Mouse (Mus musculus): ENCODE data around the gene Gm44805.

Gene Gm44805

DNA sequence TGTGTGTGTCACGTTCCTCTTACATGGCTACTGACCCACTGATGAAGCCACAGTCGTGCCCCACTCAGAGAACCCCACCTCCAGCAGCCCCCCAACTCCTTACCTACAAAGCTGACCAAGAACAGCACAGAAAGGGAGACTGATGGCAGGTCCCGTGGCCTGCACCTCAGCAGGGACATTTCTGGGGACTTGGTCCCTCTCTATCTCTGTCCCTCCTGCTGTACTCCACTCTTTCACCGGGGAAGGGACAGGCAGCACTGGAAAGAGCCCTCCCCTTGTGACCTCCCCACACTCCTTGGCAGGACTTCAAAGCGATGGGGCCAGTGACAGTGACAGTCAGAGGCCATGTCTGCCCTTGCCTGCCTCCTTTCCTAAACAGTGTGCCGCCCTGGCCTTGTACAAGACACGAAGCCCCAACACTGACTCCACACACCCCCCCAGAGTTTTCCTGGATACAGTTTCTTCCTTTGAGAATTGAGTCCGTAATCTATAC, at the start of gene Gm44805, which contains the start of gene Apoc4:
Gm44805 (minus strand) TSS at position 222 of the 493 bp plus-strand sequence.
Apoc4 (minus strand) TSS at position 278 of the 493 bp plus-strand sequence.
- DNase-seq (ENCODE audit: low spot score), result no peak

DNA sequence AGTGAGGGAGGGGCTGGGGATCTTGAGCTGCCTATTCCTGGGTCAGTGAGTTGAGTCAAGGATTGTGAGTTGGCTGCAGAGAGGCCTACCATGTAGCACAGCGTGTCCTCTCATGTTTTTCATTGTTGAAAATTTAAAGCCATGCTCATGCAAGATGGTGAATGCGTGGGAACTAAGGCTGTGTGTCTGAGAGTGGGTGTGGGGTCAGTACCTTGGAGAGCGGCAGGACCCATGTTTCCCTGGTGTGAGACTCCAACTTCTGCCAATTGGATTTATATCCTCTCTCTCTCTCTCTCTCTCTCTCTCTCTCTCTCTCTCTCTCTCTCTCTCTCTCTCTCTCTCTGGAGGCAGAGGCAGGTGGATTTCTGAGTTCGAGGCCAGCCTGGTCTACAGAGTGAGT, 45.3 kb upstream of the Gm44805 start:
- no peak for DNase-seq (ENCODE audit: low spot score)

DNA sequence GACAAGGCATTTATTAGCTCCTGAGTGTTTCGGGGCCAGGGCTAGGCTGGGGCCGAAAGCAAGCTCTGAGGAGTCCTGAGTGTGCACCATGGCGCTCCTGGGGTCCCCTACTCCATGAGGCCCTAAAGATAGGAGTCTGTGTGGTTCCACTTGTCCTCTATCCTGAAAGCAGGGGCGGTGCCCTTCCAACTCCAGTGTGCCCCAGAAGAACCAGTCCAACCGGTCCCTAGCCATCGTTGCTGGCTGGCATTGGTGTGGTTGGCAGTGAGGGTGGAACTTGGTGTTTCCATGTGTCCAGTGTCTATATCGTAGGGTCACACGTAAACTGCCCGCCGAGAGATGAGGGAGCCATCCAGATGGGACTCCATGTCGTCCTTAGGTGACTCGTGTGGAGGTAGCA, 42.9 kb upstream of the Gm44805 start:
- DNase-seq (ENCODE audit: low spot score), result no peak

DNA sequence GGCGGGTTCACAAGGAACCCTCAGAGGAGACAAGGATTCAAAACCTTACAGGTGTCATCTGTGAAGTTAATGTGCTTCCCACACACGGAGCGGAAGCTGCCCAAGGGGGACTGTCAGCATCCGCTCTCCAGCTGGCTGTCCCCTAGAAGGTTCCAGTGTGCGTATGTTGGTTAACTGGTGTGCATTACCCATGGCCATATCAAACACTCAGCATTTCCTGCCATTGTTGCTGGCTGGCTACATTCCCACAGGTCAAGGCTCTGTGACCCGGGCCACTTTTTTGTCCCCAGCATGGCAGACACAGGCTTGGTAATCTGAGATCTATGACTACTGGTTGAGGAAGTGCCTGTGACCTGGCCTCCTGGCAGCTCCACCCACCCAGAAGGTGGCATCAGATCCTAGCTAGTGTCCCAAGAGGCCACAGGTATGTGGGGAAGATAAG, 41.6 kb upstream of the Gm44805 start:
- no peak for DNase-seq (ENCODE audit: low spot score)

DNA sequence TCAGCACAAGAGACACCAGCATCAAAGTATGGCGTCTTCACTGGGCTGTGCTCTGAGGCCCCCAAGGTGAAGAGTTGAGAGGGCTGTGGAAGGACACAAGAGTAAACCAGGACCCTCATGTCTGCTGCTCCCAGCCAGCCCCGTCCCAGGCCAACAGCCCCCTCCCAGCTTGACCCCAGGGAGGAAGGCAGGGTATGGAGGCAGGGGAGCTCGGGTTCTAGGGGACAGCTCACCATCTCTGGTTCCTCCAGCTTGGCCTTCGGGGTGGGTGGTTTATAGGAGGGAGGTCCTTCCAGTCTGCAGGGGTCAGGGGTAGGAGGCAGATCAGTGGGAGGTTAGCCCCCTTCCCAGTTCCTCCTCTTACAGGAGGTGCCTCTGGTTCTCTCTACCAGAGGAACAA, 38.0 kb upstream of the Gm44805 start:
- DNase-seq (ENCODE audit: low spot score), result no peak

DNA sequence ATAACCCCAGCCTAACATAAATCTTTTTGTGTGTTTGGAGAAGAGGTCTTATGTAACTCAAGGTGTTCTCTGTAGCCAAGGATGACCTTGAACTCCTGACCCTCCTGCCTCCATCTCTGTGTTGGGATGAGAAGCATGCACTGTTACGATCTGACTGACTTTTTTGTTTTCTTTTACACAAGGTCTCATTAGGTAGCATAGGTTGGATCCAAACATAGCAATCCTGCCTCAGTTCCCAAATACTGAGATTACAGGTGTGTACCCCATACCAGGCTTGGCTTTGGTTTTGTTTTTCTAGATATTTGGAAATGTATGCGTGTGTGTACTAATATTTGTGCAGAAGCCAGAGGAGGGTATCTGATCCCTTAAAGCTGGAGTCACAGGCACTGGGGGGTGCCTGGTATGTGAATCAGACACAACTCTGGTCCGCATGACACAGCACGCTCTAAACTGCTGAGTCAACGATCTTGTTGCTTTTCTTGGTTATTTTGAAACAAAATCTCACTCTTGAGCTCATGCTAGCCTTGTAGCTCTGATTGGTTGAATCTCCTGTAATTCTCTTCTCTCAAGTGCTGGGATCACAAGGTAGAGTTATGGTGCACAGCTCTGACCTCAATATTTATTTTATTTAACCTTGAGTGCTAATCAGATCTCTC, 37.2 kb upstream of the Gm44805 start:
- no peak for DNase-seq (ENCODE audit: low spot score)

DNA sequence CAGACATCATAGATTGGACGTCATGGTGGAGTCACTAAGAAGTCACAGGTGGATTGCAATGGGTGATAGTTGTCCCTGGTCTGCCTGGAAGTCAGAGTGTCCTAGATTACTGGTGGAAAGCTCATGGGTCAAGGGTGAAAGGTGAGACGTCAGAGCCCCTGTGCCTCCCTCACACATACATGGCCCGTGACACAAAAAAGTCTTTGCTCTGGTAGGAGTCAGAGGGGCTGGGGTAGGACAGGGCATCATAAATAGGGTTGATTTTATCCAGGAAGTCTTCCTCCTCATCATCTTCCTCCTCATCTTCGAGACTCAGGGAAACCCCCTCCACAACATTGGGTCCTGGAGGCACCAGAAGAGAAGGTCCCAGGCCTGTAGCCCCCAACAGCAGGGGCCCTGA, 36.1 kb upstream of the Gm44805 start:
- DNase-seq (ENCODE audit: low spot score), result no peak

DNA sequence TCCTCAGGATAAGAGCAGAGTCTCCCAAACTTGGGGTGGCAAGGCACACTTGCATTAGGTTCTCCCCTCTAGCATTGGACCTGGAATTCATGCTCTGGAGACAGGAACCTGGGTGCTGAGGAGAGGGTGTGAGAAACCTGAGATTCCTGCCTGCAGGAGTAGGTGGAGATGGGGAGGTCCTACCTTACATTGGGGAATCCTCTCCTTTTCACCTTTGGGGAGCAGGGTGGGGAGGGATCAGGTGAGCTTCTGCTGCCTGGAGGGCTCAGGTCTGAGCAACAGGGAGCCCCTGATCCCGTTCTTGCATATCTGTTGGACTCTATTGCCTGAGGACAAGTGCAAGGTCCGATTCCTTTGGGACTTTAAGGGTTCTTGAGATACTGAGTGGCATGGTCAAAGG, 35.6 kb upstream of the Gm44805 start:
- DNase-seq (ENCODE audit: low spot score), result no peak

DNA sequence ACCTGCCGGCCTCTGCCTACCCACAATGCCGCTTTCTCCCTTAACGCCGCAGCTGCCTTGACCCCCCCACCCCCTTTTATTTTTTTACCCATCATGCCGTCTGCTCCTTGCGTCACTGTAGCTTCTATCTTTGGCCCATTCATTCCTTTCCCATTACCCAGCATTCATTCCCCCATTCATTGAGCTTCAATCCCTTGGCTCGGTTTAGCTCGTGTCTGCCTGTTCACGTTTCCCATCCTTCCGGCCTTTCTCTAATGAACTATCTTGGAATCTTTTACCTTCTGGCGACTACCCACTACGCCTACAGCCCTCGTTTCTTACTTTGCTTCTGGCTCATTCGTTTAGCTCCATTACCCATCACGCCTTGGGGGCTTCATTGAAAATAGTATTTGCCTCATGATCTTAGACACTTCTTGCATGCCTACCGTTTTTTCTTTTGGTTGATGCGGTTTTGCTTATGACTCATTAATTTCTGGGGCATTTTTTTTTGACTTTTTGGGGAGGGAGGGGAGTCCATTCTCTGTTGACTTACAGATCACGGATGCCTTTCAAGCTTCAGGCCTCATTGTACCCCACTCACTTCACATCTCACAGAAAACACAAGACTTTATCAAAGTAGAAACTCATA, 34.9 kb upstream of the Gm44805 start:
- DNase-seq (ENCODE audit: low spot score), result no peak

DNA sequence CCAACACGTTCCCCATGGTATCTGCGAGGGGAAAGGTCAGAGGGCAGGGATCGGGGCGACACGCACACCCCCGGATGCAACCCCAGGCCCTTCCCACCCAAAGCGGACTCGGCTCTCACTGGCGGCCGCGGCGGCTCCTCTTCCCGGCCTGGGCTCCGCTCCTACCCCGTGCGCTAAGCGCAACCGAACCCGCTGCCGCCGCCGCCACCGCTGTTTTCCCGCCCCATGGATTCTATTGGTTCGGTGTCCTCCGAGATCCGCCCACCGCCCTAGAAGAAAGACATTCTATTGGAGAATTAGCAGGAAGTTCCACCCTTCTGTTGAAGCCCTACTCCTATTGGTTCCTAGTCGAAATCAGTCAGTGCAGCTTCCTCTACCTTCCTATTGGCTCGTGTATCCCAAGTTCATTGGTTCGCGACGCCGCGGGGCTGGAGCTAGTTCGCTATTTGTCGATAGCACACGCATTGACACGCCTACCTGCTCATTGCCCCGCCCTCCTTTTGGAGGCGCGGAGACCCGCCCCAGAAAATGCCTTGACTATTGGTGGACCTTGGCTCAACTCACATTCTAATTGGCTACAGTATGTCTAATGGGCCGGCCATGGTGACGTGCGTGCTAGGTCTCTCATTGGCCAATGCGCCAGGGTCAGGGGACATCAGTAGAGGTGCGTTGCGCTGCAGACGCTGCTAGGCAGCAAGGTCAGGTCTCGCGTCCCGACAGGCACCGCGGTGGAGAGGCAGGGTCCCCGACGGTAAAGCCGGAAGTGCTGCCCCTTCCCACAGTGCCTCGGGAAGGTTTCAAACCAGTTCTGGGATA, 34.2 kb upstream of the Gm44805 start, which contains the start of gene Tomm40:
Tomm40 (minus strand) TSS at position 200 of the 816 bp plus-strand sequence.
- peak; percentile 97 for DNase-seq (ENCODE audit: low spot score)

DNA sequence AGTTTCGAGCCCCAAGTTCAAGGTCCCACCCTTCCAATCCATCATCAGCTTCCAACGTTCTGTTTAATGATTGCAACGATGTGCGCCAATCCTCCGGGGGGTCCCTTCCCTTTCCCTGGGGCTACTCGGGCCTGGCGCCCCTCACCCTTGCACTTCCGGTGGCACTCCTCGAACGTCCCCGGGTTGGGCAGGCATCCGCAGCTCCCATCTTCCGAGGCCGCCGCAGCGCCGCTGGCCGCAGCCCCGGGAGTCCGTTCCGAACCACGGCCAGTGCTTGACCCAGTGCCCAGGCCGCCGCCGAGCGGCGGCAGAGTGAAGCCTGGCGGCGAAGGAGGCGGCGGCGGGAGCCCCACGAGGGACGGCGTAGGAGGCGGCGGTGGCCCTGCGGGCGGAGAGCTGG, 33.6 kb upstream of the Gm44805 start:
- no peak for DNase-seq (ENCODE audit: low spot score)

DNA sequence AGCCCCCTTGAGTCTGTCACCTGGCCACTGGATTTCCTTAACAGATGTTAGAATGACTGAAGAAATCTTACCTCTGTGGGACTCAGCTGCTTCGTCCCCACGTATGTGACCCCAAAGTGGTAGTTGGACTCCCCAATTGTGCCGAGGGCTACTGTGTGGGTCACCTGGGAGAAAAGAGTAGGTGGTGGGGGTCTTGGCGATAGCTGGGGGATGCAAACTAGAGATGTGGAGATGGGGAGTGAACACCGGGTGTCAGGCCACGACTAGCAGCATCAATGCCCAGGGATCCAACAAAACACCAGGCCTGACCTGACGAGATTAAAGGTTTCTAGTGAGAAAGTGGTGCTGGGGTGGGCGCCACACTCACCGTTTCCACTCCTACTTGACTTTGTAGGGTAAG, 32.4 kb upstream of the Gm44805 start:
- DNase-seq (ENCODE audit: low spot score), result no peak

DNA sequence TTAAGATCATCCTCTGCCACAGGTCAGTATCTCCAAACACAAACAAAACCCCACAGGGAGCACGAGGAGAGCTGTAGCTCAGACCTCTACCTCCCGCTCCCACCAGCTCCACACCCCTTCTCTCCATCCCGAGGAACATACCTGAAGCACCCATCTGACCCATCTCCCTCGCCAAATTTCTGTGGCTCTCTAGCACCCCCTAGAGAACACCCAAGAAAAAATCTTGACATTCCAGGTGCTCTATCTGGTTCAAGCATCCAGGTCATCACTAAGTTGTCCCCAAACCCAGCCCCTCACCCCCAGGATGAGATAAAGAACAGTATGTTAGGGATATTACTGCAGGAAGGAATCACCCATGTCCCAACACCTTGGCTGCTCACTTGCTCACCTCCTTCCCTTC, 32.0 kb upstream of the Gm44805 start:
- no peak for DNase-seq (ENCODE audit: low spot score)

DNA sequence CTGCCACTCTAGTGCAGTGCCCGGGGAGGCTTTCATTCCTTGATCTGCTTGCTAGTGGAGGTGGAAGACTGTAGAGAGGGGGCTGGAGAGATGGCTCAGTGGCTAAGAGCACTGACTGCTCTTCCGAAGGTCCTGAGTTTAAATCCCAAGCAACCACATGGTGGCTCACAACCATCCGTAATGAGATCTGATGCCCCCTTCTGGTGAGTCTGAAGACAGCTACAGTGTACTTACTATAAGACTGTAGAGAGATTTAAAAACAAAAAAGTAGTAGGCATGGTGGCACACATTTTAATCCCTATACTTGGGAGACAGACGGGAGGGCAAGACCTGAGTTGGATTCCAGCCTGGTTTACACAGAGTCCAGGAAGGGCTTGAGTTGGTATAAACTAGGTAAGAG, 31.2 kb upstream of the Gm44805 start:
- no peak for DNase-seq (ENCODE audit: low spot score)

DNA sequence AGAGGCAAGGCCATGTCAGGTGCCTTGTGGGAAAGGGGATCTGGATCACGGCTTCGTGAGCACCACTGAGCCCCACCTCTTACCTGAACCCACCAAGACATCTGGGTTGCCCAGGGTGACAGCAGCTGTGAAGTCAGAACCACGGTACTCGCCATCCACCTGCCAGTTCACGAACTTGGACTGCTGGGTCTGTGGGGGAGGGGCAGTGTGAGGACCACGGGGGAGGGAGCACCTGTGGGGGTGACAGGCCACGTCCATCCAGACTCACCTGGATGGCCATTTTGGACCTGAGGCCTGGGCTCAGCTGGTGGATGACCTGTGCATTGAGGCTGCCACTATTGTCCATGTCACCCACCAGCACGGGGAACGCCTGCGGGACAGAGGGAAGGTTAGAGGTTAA, 29.4 kb upstream of the Gm44805 start:
- DNase-seq (ENCODE audit: low spot score), result no peak

DNA sequence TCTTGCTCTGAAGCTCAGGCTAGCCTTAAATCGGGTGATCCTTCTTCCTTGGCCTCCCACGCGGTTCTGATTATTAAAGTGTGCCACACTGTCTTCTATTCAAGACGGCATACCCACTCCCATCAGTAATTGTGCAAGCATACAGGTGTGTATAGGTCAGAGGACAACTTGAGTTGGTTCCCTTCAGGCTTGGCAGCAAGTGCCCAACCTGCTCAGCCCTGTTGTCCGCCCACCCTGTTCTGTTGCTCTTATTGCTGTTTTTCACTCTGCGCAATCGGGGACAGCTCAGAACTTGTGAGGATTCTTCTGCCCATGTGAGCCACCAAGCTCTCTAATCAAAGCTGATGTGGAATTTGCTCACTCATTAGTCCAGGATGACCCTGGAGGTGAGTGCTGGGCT, 24.0 kb upstream of the Gm44805 start:
- DNase-seq (ENCODE audit: low spot score), result no peak

DNA sequence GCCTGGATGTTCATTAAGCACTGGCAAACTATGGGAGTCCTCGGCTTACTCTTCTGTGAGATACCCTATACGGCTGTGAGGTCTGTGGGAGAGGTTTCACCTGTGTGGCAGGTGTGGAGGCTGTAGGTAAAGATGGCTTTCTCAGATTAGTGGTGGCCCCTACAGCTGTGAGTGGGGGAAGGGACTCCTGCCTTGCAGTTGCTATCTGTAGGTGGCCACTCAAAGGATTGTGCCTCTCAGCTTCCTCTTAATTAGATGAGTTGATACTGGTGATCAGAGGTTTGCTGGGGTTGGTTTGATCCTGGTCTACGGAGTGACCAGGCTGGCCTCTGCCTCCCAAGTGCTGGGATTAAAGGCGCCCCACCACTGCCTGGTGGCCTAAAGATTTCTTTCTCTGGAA, 23.3 kb upstream of the Gm44805 start:
- no peak for DNase-seq (ENCODE audit: low spot score)

DNA sequence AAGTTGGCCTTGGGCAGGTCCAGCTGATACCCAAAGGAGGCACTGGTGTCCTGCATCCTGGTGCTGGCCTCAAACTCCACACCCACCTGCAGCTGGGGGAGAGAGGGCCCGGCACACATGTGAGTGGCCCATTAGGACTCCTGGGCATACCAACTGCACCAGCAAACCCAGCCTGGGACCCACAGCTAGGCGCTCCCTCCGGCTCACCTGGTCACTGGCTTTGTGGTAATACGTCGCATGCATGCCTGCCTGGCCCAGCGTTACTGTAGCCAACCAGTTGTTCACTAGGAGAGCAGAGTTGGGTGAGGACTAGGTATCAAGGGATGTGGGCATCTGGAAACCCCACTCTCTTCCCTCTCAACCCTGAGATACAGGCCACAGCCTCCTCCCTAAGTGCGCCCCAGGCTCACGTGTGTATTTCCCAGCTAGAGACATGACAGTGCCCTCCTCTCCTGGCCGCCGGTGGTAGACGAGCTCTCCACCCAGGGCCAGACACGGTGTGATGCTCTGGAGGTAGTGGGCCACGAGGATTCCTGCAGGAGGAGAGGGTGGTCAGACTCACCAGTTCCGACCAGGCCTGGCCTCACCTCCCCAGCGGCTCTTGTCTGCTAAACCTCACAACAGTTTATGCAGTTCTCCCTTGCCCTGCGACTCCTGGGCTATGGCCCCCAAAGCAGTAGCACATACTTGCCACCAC, 21.8 kb upstream of the Gm44805 start:
- no peak for DNase-seq (ENCODE audit: low spot score)

DNA sequence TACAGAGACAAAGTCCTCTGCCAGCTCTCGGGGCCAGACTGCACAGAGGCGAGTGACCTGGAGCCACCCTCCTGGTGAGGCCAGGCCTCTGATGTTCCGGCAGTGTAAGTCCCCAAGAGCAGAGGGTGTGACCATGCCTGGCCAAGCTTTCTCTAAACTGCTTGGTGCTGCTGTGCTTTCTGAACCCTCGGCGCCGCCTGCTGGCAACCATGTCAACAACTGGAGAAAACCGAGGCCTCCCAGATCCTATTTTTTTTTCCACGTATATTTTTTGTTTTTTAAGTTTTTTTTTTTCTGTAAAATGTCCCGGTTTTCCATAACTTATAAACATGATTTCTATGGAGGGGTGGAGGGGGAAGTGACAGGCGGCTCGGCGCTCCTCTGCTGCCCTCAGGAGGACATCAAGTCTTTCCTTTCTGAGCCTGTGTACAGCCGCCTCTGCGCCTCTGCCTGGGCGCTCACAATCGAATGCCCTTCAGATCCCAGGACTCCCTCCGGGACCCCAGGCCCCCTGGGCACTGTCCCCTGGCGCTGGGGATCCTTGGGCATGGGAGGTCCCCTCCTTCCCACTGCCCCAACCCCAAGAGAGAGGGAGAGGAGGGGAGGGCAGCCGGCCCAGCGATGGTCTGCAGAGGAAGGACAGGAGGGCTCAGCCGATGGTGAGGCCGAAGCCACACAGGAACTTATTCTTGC, 20.0 kb upstream of the Gm44805 start:
- peak; percentile 75 for DNase-seq (ENCODE audit: low spot score)

DNA sequence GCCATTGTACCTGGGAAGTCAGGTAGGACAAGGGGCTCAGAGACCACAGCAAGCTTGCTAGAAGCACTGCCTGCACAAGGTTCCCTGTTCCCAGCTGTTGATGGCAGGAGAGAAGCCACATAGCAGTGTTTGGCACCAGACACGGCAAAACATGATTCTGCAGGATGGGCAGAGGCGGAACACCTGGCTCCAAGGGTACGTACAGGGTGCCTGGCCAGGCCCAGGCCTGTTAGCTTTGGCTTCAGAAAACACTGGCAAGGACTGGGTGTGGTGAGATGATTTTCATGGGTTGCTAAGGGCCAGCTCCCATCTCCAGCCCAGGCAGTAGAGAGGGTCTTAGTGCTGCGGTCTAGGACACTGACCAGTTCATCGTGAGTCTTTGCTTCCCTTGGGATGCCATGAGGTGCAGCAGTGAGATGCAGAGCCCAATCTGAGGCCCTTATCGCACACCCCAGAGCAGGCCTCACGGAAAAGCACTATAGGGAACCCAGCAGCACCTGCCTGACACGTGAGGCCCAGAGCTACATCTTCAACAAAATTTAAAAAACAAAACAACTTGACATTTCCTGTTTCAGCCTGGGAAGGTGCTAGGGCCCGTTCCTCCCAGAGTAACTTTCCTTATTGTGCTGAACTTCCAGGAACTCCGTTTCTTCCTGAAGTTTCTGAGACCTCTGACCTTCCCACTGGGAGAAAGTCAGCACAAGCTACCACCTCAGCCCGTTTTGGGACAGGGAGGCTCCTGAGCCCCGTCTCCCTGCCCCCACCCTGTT, 19.3 kb upstream of the Gm44805 start:
- no peak for DNase-seq (ENCODE audit: low spot score)

DNA sequence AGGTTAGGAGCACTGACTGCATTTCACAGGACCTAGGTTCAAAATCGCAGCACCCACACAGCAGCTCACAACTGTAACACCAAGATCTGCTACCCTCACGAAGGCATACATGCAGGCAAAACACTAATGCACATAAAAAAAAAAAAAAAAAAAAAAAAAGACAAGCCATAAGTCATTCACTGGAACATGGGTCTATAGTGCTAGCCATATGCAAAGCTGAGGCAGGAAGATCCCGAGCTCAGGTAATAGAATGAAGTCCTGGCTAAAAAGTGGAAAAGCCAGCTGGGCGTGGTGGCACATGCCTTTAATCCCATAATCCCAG, 18.6 kb upstream of the Gm44805 start:
- no peak for DNase-seq (ENCODE audit: low spot score)
